Mouse (Mus musculus) kidney, embryonic 15.5 days (tissue): Measurements from ENCODE around the gene Rbm19. TPM values are rescaled to one million over a fixed set of nuclear protein-coding genes. Genes with fewer than 3 reads are reported as not detected.

Experiments used
- ATAC-seq: fragments of 200-750 bp; cut with Nextera tagmentation; replicated peaks from 2 replicates; pipeline ENCODE4 v1.8.0; 2017; ENCODE audit warnings: moderate TSS enrichment; ENCODE audit not compliant: low FRiP score
- H3K27ac ChIP-seq: fragments of 300-500 bp; sonication (generic); 2 replicates; pipeline ENCODE4 v1.5.1; 2015; ENCODE audit warnings: mild to moderate bottlenecking, inconsistent platforms
- H3K27me3 ChIP-seq: fragments of 300-500 bp; sonication (generic); 2 replicates; pipeline ENCODE4 v1.6.1; 2015; ENCODE audit warnings: inconsistent platforms
- H3K36me3 ChIP-seq: fragments of 300-500 bp; sonication (generic); 2 replicates; pipeline ENCODE4 v1.6.1; 2015; ENCODE audit warnings: inconsistent platforms
- H3K4me1 ChIP-seq: fragments of 300-500 bp; sonication (generic); 2 replicates; pipeline ENCODE4 v1.6.1; 2015; ENCODE audit warnings: inconsistent platforms
- H3K4me2 ChIP-seq: fragments of 300-500 bp; sonication (generic); 2 replicates; pipeline ENCODE4 v1.6.1; 2015; ENCODE audit warnings: moderate library complexity, mild to moderate bottlenecking, inconsistent platforms
- H3K4me3 ChIP-seq: fragments of 300-500 bp; sonication (generic); replicated peaks from 2 replicates; pipeline ENCODE4 v1.5.1; 2015; ENCODE audit warnings: mild to moderate bottlenecking, inconsistent platforms
- H3K9ac ChIP-seq: fragments of 300-500 bp; sonication (generic); 2 replicates; pipeline ENCODE4 v1.6.1; 2015; ENCODE audit warnings: mild to moderate bottlenecking, inconsistent platforms
- H3K9me3 ChIP-seq: fragments of 300-500 bp; sonication (generic); replicated peaks from 2 replicates; pipeline ENCODE4 v1.6.1; 2016; ENCODE audit warnings: inconsistent platforms
- whole genome bisulfite sequencing: fragments of 180-500 bp; shearing (Covaris S2); methylation state at CpG from one replicate; pipeline ENCODE4 v1.1.7; 2015; ENCODE audit warnings: mixed read lengths; 5-methylcytosine and 5-hydroxymethylcytosine counted together
- polyA plus RNA-seq: library from polyadenylated mRNA; unstranded; fragments of >200 nt; fragmentation: Nextera tagmentation; extraction: Ambion mirVana; gene quantifications from 2 replicates; pipeline ENCODE4 v1.2.1, GENCODE M21; 2015

Gene Rbm19
- polyA plus RNA-seq, 1 experiment from 2014 or later, result 25.9 TPM

DNA sequence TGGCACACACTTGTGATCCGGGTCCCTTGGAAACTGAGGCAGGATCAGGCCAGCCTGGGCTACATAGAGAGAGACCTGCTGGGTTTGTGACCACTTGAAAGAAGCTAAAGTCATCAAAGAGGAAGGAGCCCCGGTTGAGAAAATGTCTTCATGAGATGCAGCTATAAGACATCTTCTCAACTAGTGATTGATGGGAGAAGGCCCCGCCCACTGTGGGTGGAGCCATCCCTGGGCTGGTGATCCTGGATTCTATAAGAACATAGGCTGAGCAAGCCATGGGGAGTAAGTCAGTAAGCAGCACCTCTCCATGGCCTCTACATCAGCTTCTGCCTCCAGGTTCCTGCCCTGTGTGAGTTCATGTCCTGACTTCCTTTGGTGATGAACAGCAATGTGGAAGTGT lies 98.2 kb downstream of the Rbm19 start:
- ATAC-seq, result no peak
- peaks cover 40% of the 10 kb centered on the region for H3K27me3 ChIP-seq
- H3K4me1 ChIP-seq, result peaks cover 15% of the 10 kb centered on the region
- WGBS, result 57% methylated on average over 3 of the region's 3 CpGs
- H3K4me2 ChIP-seq, result no peak overlapping the region
- no peaks in the 10 kb centered on the region for H3K9me3 ChIP-seq
- H3K36me3 ChIP-seq, result no peaks in the 10 kb centered on the region
- no peak overlapping the region for H3K9ac ChIP-seq
- H3K27ac ChIP-seq, result no peak overlapping the region
- no peak overlapping the region for H3K4me3 ChIP-seq

GRCm38 (mm10) chr5:120221216-120221615 lies 105.0 kb downstream of the Rbm19 start:
- no peaks in the 10 kb centered on the region for H3K36me3 ChIP-seq
- no peak for ATAC-seq
- no peak overlapping the region for H3K4me2 ChIP-seq
- H3K27me3 ChIP-seq, result peaks cover 54% of the 10 kb centered on the region
- 31% methylated on average over 4 of the region's 4 CpGs for WGBS
- H3K9me3 ChIP-seq, result no peaks in the 10 kb centered on the region
- no peak overlapping the region for H3K27ac ChIP-seq
- no peak overlapping the region for H3K4me3 ChIP-seq
- H3K9ac ChIP-seq, result no peak overlapping the region
- peaks cover 23% of the 10 kb centered on the region; the same call in 1 of the 2 replicates for H3K4me1 ChIP-seq

GRCm38 (mm10) chr5:120225383-120225782 lies 109.1 kb downstream of the Rbm19 start:
- Histone ChIP-seq H3K27ac (no peak overlapping the region), H3K4me3 (no peak overlapping the region), H3K36me3 (no peaks in the 10 kb centered on the region), H3K9me3 (no peaks in the 10 kb centered on the region), H3K9ac (no peak overlapping the region), H3K4me2 (no peak overlapping the region), H3K27me3 (peaks cover 59% of the 10 kb centered on the region), H3K4me1 (peaks cover 22% of the 10 kb centered on the region)
- 37% methylated on average over 14 of the region's 14 CpGs for WGBS
- ATAC-seq, result no peak

DNA sequence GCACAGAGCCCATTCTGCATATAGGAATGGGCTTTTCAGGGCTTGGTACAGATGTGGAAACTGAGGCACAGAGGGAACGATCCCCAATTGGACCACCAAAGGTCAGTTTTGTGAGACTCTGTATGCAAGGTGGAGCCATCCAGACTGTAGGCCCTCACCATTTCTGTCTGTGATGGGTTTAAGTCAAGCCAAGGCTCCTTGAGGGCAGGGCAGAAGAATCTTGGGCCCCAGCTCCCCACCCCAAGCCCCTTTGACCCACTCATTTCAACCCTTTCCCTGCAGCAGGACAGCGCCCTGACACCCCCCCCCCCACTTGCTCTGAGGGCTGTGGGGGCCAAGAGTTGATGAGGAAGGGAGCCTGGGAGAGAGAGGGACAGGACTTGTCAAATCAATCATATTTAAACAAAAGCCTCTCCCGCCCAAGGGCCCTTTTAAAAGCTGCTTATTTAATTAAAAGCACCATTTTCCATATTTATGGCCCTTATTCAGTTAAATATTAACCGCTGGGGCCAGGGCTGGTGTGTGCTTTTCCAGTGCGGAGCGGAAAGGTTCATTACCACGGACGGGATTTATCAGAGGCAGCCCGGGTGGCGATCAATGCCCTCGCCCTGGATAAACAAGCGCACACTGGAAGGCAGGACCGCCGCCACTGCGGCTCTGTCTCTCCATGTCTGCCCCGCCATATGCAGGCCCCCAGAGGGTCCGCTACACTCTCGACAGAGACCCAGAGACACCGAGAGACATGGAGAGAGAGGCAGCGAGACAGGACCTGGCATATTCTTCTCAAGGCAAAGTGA lies 112.5 kb downstream of the Rbm19 start:
- H3K36me3 ChIP-seq, result no peaks in the 10 kb centered on the region
- 40% methylated on average over 20 of the region's 20 CpGs for WGBS
- peaks cover 21% of the 10 kb centered on the region for H3K4me1 ChIP-seq
- no peak overlapping the region for H3K27ac ChIP-seq
- H3K9me3 ChIP-seq, result no peaks in the 10 kb centered on the region
- H3K9ac ChIP-seq, result no peak overlapping the region
- ATAC-seq, result no peak
- peaks cover 54% of the 10 kb centered on the region for H3K27me3 ChIP-seq
- H3K4me2 ChIP-seq, result no peak overlapping the region
- H3K4me3 ChIP-seq, result no peak overlapping the region

DNA sequence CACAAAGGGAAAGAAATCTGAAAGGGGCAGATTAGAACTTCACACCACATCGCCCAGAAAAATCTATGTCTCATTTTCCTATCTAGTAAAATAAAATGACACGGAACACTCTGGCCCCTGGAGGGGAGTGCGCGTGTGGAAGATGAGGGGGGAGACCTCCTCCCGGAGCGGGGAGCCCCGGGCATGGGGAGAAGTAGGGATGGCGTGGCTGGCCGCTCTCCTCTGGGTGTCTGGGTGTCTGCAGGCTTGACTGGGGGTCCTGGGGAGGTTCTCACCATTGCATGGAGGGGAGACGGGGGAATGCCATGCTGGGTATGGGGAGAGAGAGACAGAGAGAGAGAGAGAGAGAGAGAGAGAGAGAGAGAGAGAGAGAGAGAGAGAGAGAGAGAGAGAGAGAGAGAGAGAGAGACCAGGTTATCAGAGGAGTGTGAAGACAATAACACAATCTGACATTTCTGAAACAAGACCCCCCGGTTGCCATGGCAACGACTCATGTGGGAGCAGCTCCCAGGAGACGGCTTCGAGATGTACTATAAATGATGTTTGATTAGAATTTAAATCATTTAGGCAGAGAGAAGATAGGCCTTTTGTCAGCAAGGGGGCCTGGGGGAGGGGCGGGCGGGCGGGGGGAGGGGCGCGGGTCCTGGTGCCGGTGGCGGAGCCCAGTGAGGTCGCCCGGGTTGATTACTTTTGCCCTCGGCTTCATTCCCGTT lies 115.3 kb downstream of the Rbm19 start:
- H3K9me3 ChIP-seq, result no peaks in the 10 kb centered on the region
- H3K27me3 ChIP-seq, result peaks cover 50% of the 10 kb centered on the region
- H3K4me3 ChIP-seq, result no peak overlapping the region
- no peak overlapping the region for H3K9ac ChIP-seq
- no peak overlapping the region for H3K27ac ChIP-seq
- peak overlapping the region; percentile 47 for H3K4me2 ChIP-seq
- 3% methylated on average over 25 of the region's 25 CpGs for WGBS
- peaks cover 17% of the 10 kb centered on the region for H3K4me1 ChIP-seq
- no peaks in the 10 kb centered on the region for H3K36me3 ChIP-seq
- ATAC-seq, result no peak

GRCm38 (mm10) chr5:120235147-120235546 lies 118.9 kb downstream of the Rbm19 start:
- H3K27me3 ChIP-seq, result peaks cover 43% of the 10 kb centered on the region
- no peaks in the 10 kb centered on the region for H3K9me3 ChIP-seq
- H3K4me3 ChIP-seq, result no peak overlapping the region
- no peak overlapping the region for H3K27ac ChIP-seq
- ATAC-seq, result no peak
- no peak overlapping the region for H3K4me2 ChIP-seq
- H3K9ac ChIP-seq, result no peak overlapping the region
- H3K36me3 ChIP-seq, result no peaks in the 10 kb centered on the region
- peaks cover 11% of the 10 kb centered on the region for H3K4me1 ChIP-seq
- WGBS, result 64% methylated on average over 5 of the region's 5 CpGs

GRCm38 (mm10) chr5:120235571-120235970 lies 119.3 kb downstream of the Rbm19 start:
- Histone ChIP-seq H3K36me3 (no peaks in the 10 kb centered on the region), H3K4me1 (peaks cover 11% of the 10 kb centered on the region), H3K4me2 (no peak overlapping the region), H3K4me3 (no peak overlapping the region), H3K27ac (no peak overlapping the region), H3K9ac (no peak overlapping the region), H3K27me3 (peaks cover 43% of the 10 kb centered on the region), H3K9me3 (no peaks in the 10 kb centered on the region)
- no peak for ATAC-seq
- WGBS, result 82% methylated on average over 11 of the region's 11 CpGs

- Histone ChIP-seq H3K9ac (no peak overlapping the region), H3K9me3 (no peaks in the 10 kb centered on the region), H3K4me3 (no peak overlapping the region), H3K4me1 (peaks cover 2% of the 10 kb centered on the region; the same call in 1 of the 2 replicates), H3K27ac (no peak overlapping the region), H3K27me3 (peaks cover 46% of the 10 kb centered on the region), H3K36me3 (no peaks in the 10 kb centered on the region), H3K4me2 (no peak overlapping the region)
- WGBS, result 91% methylated on average over 7 of the region's 7 CpGs
- no peak for ATAC-seq
Measured at GRCm38 (mm10) chr5:120240071-120240470, 123.8 kb downstream of the Rbm19 start.

DNA sequence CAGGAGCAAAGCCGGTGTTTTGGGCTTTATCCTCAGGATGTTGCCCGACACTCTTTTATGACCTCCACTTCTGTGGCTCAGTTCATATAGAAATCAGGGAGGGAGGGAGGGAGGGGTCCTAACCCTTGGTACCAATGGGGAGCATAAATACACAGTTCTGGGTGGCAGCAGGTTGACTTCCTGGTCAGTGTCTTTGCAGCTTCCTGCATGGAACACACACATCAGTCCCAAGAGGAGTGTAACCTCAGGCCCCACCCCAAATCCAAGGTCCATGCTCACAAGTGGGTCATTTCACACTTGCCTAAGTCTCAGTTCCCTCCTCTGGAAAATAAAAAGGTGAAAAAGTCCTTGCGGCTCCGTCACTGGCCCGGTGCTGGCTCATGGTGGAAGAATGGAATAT lies 129.1 kb downstream of the Rbm19 start:
- Histone ChIP-seq H3K4me3 (no peak overlapping the region), H3K4me2 (no peak overlapping the region), H3K4me1 (peaks cover 2% of the 10 kb centered on the region; the same call in 1 of the 2 replicates), H3K36me3 (no peaks in the 10 kb centered on the region), H3K27me3 (peaks cover 67% of the 10 kb centered on the region), H3K27ac (no peak overlapping the region), H3K9me3 (no peaks in the 10 kb centered on the region), H3K9ac (no peak overlapping the region)
- no peak for ATAC-seq
- WGBS, result 29% methylated on average over 5 of the region's 5 CpGs
